Mouse (Mus musculus) cortical plate, adult 2 months (tissue): Measurements from ENCODE around the gene Txndc11. TPM values are rescaled to one million over a fixed set of nuclear protein-coding genes. Genes with fewer than 3 reads are reported as not detected.
A peak's percentile ranks its signal among the peaks of the same experiment; 100 is the strongest.

Source experiments
- H3K27ac ChIP-seq: fragments of 200-500 bp; 2 replicates; pipeline ENCODE4 v1.5.1; 2012; ENCODE audit warnings: low read length, control low read depth, inconsistent platforms; ENCODE audit not compliant: insufficient read depth
- H3K4me1 ChIP-seq: fragments of 200-500 bp; 2 replicates; pipeline ENCODE4 v1.6.1; 2011; ENCODE audit warnings: low read length; ENCODE audit not compliant: control insufficient read depth, insufficient read depth
- H3K4me3 ChIP-seq: fragments of 200-500 bp; 2 replicates; pipeline ENCODE4 v1.5.1; 2011; ENCODE audit warnings: mild to moderate bottlenecking, low read length, control low read depth; ENCODE audit not compliant: insufficient read depth
- CTCF ChIP-seq: fragments of 200-500 bp; IDR thresholded peaks from 2 replicates; pipeline ENCODE4 v1.5.1; 2011; ENCODE audit warnings: mild to moderate bottlenecking, control low read depth, low read length; ENCODE audit not compliant: insufficient read depth; ENCODE audit errors: extremely low read depth
- POLR2A ChIP-seq: fragments of 200-500 bp; IDR thresholded peaks from 2 replicates; pipeline ENCODE4 v1.6.1; 2011; ENCODE audit warnings: mild to moderate bottlenecking, low read length, control low read depth; ENCODE audit not compliant: insufficient read depth; ENCODE audit errors: extremely low read depth
- polyA plus RNA-seq: library from polyadenylated mRNA; depleted of rRNA; stranded (reverse); fragments of >200 nt; gene quantifications from 2 replicates; pipeline ENCODE4 v1.2.3, GENCODE M21; 2012

Txndc11 gene
- polyA plus RNA-seq, 1 experiment = 24.2 TPM

DNA sequence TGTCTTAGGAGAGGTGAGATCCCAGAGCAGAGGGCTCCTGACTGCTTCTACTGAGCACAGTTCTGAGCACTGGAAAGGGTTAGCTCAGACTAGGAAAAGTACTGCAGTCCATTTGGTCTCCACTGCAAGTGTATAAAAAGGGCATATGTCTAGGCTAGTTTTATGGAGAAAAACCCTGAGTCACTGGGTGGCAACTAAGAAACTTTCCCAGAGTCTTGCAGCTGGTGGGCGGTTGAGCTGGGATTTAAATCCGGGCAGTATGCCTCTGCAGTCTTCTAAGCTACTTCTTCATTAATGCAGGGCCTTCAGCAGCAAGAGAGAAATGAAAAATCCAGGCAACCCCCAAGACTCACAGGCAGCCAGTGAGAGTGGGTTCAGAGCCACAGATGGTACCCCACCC lies 84.2 kb downstream of the Txndc11 start:
- Histone ChIP-seq H3K4me1 (peaks cover 3% of the 10 kb centered on the region; the same call in 1 of the 2 replicates), H3K4me3 (no peak overlapping the region), H3K27ac (no peak overlapping the region)

GRCm38 (mm10) chr16:11047130-11047529 lies 87.3 kb downstream of the Txndc11 start:
- Histone ChIP-seq H3K27ac (no peak overlapping the region), H3K4me1 (no peaks in the 10 kb centered on the region), H3K4me3 (no peak overlapping the region)
- no peak for TF ChIP-seq CTCF
- TF ChIP-seq POLR2A = no peak

More for the DNA sequence above, 84.2 kb downstream of the Txndc11 start:
- TF ChIP-seq CTCF = no peak
- no peak for TF ChIP-seq POLR2A

GRCm38 (mm10) chr16:11046437-11046836 lies 88.0 kb downstream of the Txndc11 start:
- Histone ChIP-seq H3K4me1 (no peaks in the 10 kb centered on the region), H3K4me3 (no peak overlapping the region), H3K27ac (no peak overlapping the region)
- TF ChIP-seq CTCF (no peak), POLR2A (no peak)

DNA sequence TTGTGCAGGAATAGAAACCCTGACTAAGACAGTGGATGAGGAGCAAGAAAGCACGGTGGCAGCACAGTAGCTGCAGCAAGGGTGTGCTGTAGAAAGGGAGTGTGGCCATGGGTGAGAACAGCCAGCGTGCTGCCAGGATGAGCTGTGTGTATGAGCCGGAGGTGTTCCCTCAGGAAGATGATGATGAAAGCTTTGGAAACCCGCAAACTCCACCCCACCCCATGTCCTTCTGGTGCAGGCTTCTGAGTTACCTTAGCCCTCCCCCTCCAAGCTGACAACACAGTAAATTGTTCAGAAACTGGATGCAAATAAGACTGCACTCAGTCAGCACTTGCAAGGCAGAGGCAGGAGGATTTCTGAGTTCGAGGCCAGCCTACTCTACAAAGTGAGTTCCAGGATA lies 91.2 kb downstream of the Txndc11 start:
- H3K27ac ChIP-seq = no peak overlapping the region
- TF ChIP-seq CTCF (no peak), POLR2A (no peak)
- H3K4me3 ChIP-seq = no peak overlapping the region

DNA sequence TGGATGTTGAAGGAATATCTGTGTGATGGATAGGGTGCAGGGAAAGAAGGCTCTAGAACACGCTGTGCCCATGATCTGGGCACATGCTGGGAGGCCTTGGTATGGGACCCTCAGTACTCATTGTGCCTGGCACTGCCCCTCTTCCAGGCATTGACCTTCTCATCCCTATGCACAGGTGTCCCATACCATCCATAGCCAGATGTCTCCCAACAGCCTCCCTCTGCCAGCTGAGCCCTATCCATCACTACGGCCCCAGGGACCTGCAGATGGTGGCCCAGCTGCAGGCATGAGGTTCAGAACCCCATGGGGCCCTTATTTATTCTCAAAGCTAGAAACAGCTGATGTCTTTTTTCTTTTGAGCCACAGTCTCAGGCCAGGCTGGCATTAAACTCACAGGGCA lies 93.8 kb downstream of the Txndc11 start:
- Histone ChIP-seq H3K4me3 (no peak overlapping the region), H3K27ac (no peak overlapping the region), H3K4me1 (no peaks in the 10 kb centered on the region)
- TF ChIP-seq POLR2A = no peak
- TF ChIP-seq CTCF = no peak

More for the DNA sequence above, 91.2 kb downstream of the Txndc11 start:
- no peaks in the 10 kb centered on the region for H3K4me1 ChIP-seq

DNA sequence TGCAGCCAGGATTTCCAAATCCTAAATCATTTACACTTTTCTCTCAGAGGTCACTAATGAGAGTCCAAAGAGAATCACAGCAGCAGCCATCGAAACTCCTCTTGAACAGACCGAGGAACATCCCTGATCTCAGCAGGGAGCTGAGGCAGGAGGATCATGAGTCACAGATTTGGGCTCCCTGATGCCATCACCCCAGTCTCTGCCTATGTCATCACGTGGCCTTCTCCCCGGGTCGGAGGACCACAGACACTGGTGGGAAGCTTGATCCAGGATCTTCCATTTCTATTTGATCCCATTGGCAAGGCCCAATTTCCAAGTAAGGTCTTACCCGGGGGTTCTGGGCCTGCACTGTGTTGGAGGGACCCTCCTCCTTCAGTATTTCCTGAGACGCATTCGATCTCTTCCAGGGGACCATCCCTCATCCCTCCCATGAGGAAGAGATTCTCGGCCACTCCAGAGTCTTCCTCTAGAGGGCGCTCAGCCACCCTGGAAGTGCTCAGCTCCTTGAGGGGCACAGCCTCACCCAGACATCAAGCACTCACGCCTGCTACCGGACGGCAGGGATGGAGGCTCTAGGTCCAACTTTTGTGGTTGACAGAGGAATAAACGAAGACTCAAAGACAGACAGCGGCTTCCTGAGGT lies 98.5 kb downstream of the Txndc11 start:
- Histone ChIP-seq H3K27ac (no peak overlapping the region), H3K4me3 (no peak overlapping the region), H3K4me1 (no peaks in the 10 kb centered on the region)
- TF ChIP-seq POLR2A (no peak), CTCF (peak; percentile 82)

DNA sequence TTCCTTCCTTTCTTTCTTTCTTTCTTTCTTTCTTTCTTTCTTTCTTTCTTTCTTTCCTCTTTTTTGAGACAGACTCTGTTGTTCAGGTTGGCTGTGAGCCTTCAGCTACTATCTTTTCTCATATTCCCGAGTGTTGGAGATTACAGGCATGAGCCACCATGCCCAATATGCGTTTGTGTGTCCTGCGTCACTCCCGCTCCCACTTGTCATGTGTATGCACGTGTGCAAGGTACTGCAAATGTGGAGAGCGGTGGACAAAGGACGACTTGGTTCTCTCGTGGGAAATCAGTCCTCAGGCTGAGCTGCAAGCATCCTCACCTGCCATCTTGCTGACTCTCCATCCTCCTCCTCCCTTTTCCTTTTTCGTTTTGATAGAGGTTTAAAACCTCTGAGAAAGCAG lies 99.2 kb downstream of the Txndc11 start:
- H3K4me3 ChIP-seq = no peak overlapping the region
- no peak for TF ChIP-seq POLR2A
- TF ChIP-seq CTCF = no peak
- no peaks in the 10 kb centered on the region for H3K4me1 ChIP-seq
- no peak overlapping the region for H3K27ac ChIP-seq

GRCm38 (mm10) chr16:11034193-11034803 lies 100.2 kb downstream of the Txndc11 start:
- TF ChIP-seq POLR2A = no peak
- peak; percentile 99 for TF ChIP-seq CTCF
- no peaks in the 10 kb centered on the region for H3K4me1 ChIP-seq
- no peak overlapping the region for H3K27ac ChIP-seq
- no peak overlapping the region for H3K4me3 ChIP-seq

DNA sequence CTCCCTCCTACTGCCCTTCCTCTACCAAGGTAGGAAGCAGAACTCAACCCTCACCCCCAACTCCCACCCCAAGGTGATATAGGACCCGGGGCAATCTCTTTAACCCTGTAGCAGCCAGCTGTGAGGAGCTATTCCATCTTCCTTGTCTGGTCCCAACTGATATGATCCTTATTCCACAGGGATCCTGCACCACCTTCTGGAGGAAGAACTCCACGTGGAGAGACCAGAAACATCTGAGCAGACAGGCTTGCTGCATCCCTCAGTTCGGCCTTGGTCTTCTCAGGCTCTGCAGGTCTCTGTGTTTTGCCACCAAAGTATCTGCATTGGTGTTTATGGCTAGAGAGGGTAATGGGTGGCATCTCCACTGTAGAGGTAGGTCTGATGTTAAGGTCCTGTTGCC lies 103.1 kb downstream of the Txndc11 start:
- no peak overlapping the region for H3K4me3 ChIP-seq
- H3K27ac ChIP-seq = no peak overlapping the region
- H3K4me1 ChIP-seq = no peaks in the 10 kb centered on the region
- TF ChIP-seq POLR2A (no peak), CTCF (peak; percentile 45; the same call in 1 of the 2 replicates)

GRCm38 (mm10) chr16:11030844-11031243 lies 103.6 kb downstream of the Txndc11 start:
- TF ChIP-seq CTCF = no peak

More at GRCm38 (mm10) chr16:11030844-11031243, 103.6 kb downstream of the Txndc11 start:
- H3K27ac ChIP-seq = no peak overlapping the region
- no peak overlapping the region for H3K4me3 ChIP-seq
- H3K4me1 ChIP-seq = no peaks in the 10 kb centered on the region
